In the genomic region with DNA sequence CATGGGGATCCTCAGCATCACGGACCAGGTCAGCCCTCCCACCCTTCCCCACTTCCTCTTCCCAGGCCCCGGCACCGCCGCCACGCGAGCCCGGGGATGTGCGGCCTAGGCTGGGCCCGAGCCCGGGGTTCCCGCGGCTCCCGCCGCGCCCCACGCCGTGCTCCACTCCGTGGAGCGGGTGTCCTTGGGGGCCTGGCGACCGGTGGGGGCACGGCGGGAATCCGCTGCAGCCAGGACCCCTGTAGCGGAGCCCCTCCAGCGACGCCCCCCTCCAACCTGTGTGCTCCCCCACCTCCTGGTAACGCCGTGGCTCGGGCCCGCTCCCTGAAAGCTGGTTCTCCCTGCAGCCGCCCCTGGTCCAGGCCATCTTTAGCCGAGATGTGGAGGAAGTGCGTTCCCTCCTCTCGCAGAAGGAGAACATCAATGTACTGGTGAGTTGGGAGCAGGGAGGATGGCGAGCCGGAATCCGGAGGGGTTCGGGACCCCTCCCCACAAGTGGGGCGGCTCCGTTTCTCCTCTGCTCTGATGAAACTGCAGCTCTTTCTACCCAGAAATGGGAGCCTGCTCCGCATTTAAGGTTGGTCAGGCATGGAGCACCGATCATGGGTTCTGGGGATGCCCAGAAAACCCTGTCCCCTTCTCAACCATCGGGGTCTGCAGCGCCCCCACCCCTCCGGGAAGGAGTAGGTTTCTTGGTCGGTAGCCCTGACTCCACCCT, we compare ENCODE assay signal across 9 mouse cellular contexts. TPM values are rescaled to one million over a fixed set of nuclear protein-coding genes. Genes with fewer than 3 reads are reported as not detected.
DNase-seq lines count a peak whose midpoint lies in the region; ATAC-seq and TF ChIP-seq lines count a peak whose summit lies in the region.
"Had no signal": no experiment of that assay in that cellular context is flagged by ENCODE, and none has a peak within 500 bp of the region (broad histone marks: within the 10 kb centered on the region; RNA-seq: fewer than 3 reads in every experiment).

No protein-coding gene starts in this region.

- WGBS in forebrain, embryonic 12.5 days = under 1% methylated on average over 23 of the region's 47 CpGs
- WGBS in kidney, postnatal 0 days = 0% methylated on average over 37 of the region's 47 CpGs
- WGBS in stomach, embryonic 15.5 days = under 1% methylated on average over 41 of the region's 47 CpGs

- TF ChIP-seq CTCF in kidney, postnatal 0 days (IDR thresholded peaks at IDR 0.05; ENCODE audit: low read depth) = peak; percentile 6; the same call in 1 of the 2 replicates

- H3K9me3 ChIP-seq in forebrain, embryonic 12.5 days = no peaks in the 10 kb centered on the region
- no peaks in the 10 kb centered on the region for H3K9me3 ChIP-seq in kidney, postnatal 0 days (replicated peaks; ENCODE audit: low read length)
- no peaks in the 10 kb centered on the region for H3K9me3 ChIP-seq in stomach, embryonic 15.5 days

- peak; percentile 46 to 51 for DNase-seq in adrenal gland, adult 18-20 months (ENCODE audit: low spot score in 2 of 2)
- DNase-seq in adrenal gland, postnatal 14 days = no peak
- DNase-seq in spleen, postnatal 36 days (ENCODE audit: low spot score in 2 of 2) = peak; percentile 29 to 39
- no peak for DNase-seq in spleen, adult 12 weeks (ENCODE audit: low spot score)
- peak; percentile 71 for DNase-seq in kidney, postnatal 0 days (ENCODE audit: low spot score)
- DNase-seq in mesoderm, embryonic 11.5 days (ENCODE audit: low read depth, low spot score) = peak; percentile 68

- peak; percentile 82 for ATAC-seq in forebrain, embryonic 12.5 days (ENCODE audit: low FRiP score)
- ATAC-seq in kidney, postnatal 0 days (replicated peaks; ENCODE audit: low FRiP score, low read depth) = 0 out of 2 replicates have a peak, but pooled peaks have one; percentile 0
- peak; percentile 67 for ATAC-seq in stomach, embryonic 15.5 days (ENCODE audit: insufficient read depth, low FRiP score, low read depth)

- peaks cover 26% of the 10 kb centered on the region for H3K4me1 ChIP-seq in forebrain, embryonic 12.5 days
- peaks cover 6% of the 10 kb centered on the region; the same call in 1 of the 2 replicates for H3K4me1 ChIP-seq in kidney, postnatal 0 days (replicated peaks; ENCODE audit: insufficient read depth, low read length)
- H3K4me1 ChIP-seq in stomach, embryonic 15.5 days = peaks cover 19% of the 10 kb centered on the region

- H3K4me3 ChIP-seq in forebrain, embryonic 12.5 days (replicated peaks) = peak overlapping the region; percentile 100
- peak overlapping the region; percentile 95 for H3K4me3 ChIP-seq in kidney, postnatal 0 days (replicated peaks; ENCODE audit: low read depth, low read length)
- H3K4me3 ChIP-seq in stomach, embryonic 15.5 days (replicated peaks) = peak overlapping the region; percentile 61

- H3K27me3 ChIP-seq in forebrain, embryonic 12.5 days = no peaks in the 10 kb centered on the region
- no peaks in the 10 kb centered on the region for H3K27me3 ChIP-seq in kidney, postnatal 0 days (ENCODE audit: insufficient read depth, low read length)
- H3K27me3 ChIP-seq in stomach, embryonic 15.5 days (replicated peaks) = no peaks in the 10 kb centered on the region

- H3K27ac ChIP-seq in forebrain, embryonic 12.5 days = peak overlapping the region; percentile 94
- peak overlapping the region; percentile 95 for H3K27ac ChIP-seq in kidney, postnatal 0 days
- peak overlapping the region; percentile 91 for H3K27ac ChIP-seq in stomach, embryonic 15.5 days

- peaks cover 40% of the 10 kb centered on the region for H3K36me3 ChIP-seq in forebrain, embryonic 12.5 days (replicated peaks)
- peaks cover 29% of the 10 kb centered on the region for H3K36me3 ChIP-seq in kidney, postnatal 0 days (ENCODE audit: insufficient read depth, low read length)
- peaks cover 28% of the 10 kb centered on the region; the same call in 1 of the 2 replicates for H3K36me3 ChIP-seq in stomach, embryonic 15.5 days

- H3K4me2 ChIP-seq in forebrain, embryonic 12.5 days = peak overlapping the region; percentile 61
- peak overlapping the region; percentile 84 for H3K4me2 ChIP-seq in kidney, postnatal 0 days (ENCODE audit: low read length)
- peak overlapping the region; percentile 68 for H3K4me2 ChIP-seq in stomach, embryonic 15.5 days

- H3K9ac ChIP-seq in forebrain, embryonic 12.5 days = peak overlapping the region; percentile 99
- peak overlapping the region; percentile 98 for H3K9ac ChIP-seq in kidney, postnatal 0 days (ENCODE audit: low read depth, low read length)
- H3K9ac ChIP-seq in stomach, embryonic 15.5 days = peak overlapping the region; percentile 70

RNA-seq across cellular contexts. Expression of a gene that starts 0.5 kb away (rescaled TPM):
- 10 to 100 TPM; 61.7 to 61.8 TPM for total RNA-seq in adrenal gland, adult 18-20 months (2021)
- 66.7 and 66.9 TPM in 2 replicates for total RNA-seq in adrenal gland, postnatal 14 days (2021)
- polyA plus RNA-seq in forebrain, embryonic 12.5 days (2016; fragmentation: Nextera tagmentation; extraction: Ambion mirVana) = 11.3 and 13.9 TPM in 2 replicates
- 6.2 TPM in 2 replicates for polyA plus RNA-seq in kidney, postnatal 0 days (2015; fragmentation: Nextera tagmentation; extraction: Ambion mirVana)
- 12.8 and 15.8 TPM in 2 replicates for polyA plus RNA-seq in stomach, embryonic 15.5 days (2015; fragmentation: Nextera tagmentation; extraction: Ambion mirVana)

RNA-seq across cellular contexts. Expression of a gene that starts 8.6 kb away (rescaled TPM):
- 10 to 100 TPM; 79.8 to 90.2 TPM for total RNA-seq in adrenal gland, adult 18-20 months (2021)
- 103 and 111 TPM in 2 replicates for total RNA-seq in adrenal gland, postnatal 14 days (2021)
- 24.2 and 25.5 TPM in 2 replicates for polyA plus RNA-seq in forebrain, embryonic 12.5 days (2016; fragmentation: Nextera tagmentation; extraction: Ambion mirVana)
- 18.3 and 19.7 TPM in 2 replicates for polyA plus RNA-seq in kidney, postnatal 0 days (2015; fragmentation: Nextera tagmentation; extraction: Ambion mirVana)
- 14.0 and 14.5 TPM in 2 replicates for polyA plus RNA-seq in stomach, embryonic 15.5 days (2015; fragmentation: Nextera tagmentation; extraction: Ambion mirVana)

RNA-seq across cellular contexts. Expression of a gene that starts 23.6 kb away (rescaled TPM):
- under 1 TPM in 1 of 2 experiments, not detected in 1; 0.16 TPM for total RNA-seq in adrenal gland, adult 18-20 months (2021)
- 0.78 TPM in 1 of 2 replicates, not detected in the other for total RNA-seq in adrenal gland, postnatal 14 days (2021)
- polyA plus RNA-seq in forebrain, embryonic 12.5 days (2016; fragmentation: Nextera tagmentation; extraction: Ambion mirVana) = not detected in 2 replicates
- polyA plus RNA-seq in kidney, postnatal 0 days (2015; fragmentation: Nextera tagmentation; extraction: Ambion mirVana) = 56.0 and 64.8 TPM in 2 replicates
- 34.5 and 39.4 TPM in 2 replicates for polyA plus RNA-seq in stomach, embryonic 15.5 days (2015; fragmentation: Nextera tagmentation; extraction: Ambion mirVana)
- total RNA-seq: heart, postnatal 36 days had no signal

RNA-seq across cellular contexts. Expression of a gene that starts 33.9 kb away (rescaled TPM):
- 10 to 100 TPM; 74.3 to 75.2 TPM for total RNA-seq in adrenal gland, adult 18-20 months (2021)
- total RNA-seq in adrenal gland, postnatal 14 days (2021) = 59.8 and 65.2 TPM in 2 replicates
- polyA plus RNA-seq in forebrain, embryonic 12.5 days (2016; fragmentation: Nextera tagmentation; extraction: Ambion mirVana) = 141 and 155 TPM in 2 replicates
- 82.4 and 85.5 TPM in 2 replicates for polyA plus RNA-seq in kidney, postnatal 0 days (2015; fragmentation: Nextera tagmentation; extraction: Ambion mirVana)
- 66.3 and 81.0 TPM in 2 replicates for polyA plus RNA-seq in stomach, embryonic 15.5 days (2015; fragmentation: Nextera tagmentation; extraction: Ambion mirVana)

RNA-seq across cellular contexts. Expression of a gene that starts 34.1 kb away (rescaled TPM):
- total RNA-seq in adrenal gland, adult 18-20 months (2021) = 10 to 100 TPM; 40.0 to 42.2 TPM
- 38.4 and 40.2 TPM in 2 replicates for total RNA-seq in adrenal gland, postnatal 14 days (2021)
- 61.9 and 62.0 TPM in 2 replicates for polyA plus RNA-seq in forebrain, embryonic 12.5 days (2016; fragmentation: Nextera tagmentation; extraction: Ambion mirVana)
- 34.9 and 39.3 TPM in 2 replicates for polyA plus RNA-seq in kidney, postnatal 0 days (2015; fragmentation: Nextera tagmentation; extraction: Ambion mirVana)
- 33.2 and 35.4 TPM in 2 replicates for polyA plus RNA-seq in stomach, embryonic 15.5 days (2015; fragmentation: Nextera tagmentation; extraction: Ambion mirVana)

Comparison
In these comparisons a context has a peak if more than half of its experiments do, and no peak if none do; other contexts are left out.
1. DNase-seq: peak in adrenal gland, adult 18-20 months (2 of 2), spleen, postnatal 36 days (2 of 2), kidney, postnatal 0 days (single experiment) and mesoderm, embryonic 11.5 days (single experiment); none in adrenal gland, postnatal 14 days (single experiment) and spleen, adult 12 weeks (single experiment).
2. ATAC-seq: peak in every context shown above with its lines; median percentile 82 in forebrain, embryonic 12.5 days; 67 in stomach, embryonic 15.5 days; 0 in kidney, postnatal 0 days.
3. RNA of a gene that starts 23.6 kb away (polyA plus RNA-seq): 56.0 to 64.8 TPM in kidney, postnatal 0 days and 34.5 to 39.4 TPM in stomach, embryonic 15.5 days; not detected in forebrain, embryonic 12.5 days; every median in the first group is over 10 times any median in the second.
4. Peak in every context shown above with its lines, with median percentiles within 50 percentile points of each other: H3K27ac ChIP-seq, H3K4me2 ChIP-seq, H3K4me3 ChIP-seq and H3K9ac ChIP-seq.